Mouse (Mus musculus) kidney, embryonic 16.5 days (tissue): ENCODE results near the gene Rab17. TPM values are rescaled to one million over a fixed set of nuclear protein-coding genes. Genes with fewer than 3 reads are reported as not detected.
A peak's percentile ranks its signal among the peaks of the same experiment; 100 is the strongest.

Experiments used
- ATAC-seq: fragments of 200-750 bp; cut with Nextera tagmentation; 2 replicates; pipeline ENCODE4 v1.8.0; 2017; ENCODE audit warnings: moderate TSS enrichment; ENCODE audit not compliant: low FRiP score, low TSS enrichment
- H3K27ac ChIP-seq: fragments of 300-500 bp; sonication (generic); 2 replicates; pipeline ENCODE4 v1.5.1; 2014; ENCODE audit warnings: low read length
- H3K27me3 ChIP-seq: fragments of 300-500 bp; sonication (generic); 2 replicates; pipeline ENCODE4 v1.6.1; 2014; ENCODE audit warnings: low read length, control low read depth, mixed read lengths; ENCODE audit not compliant: insufficient read depth
- H3K36me3 ChIP-seq: fragments of 300-500 bp; sonication (generic); 2 replicates; pipeline ENCODE4 v1.6.1; 2014; ENCODE audit warnings: low read length, control low read depth, mixed read lengths; ENCODE audit not compliant: insufficient read depth
- H3K4me1 ChIP-seq: fragments of 300-500 bp; sonication (generic); 2 replicates; pipeline ENCODE4 v1.6.1; 2014; ENCODE audit warnings: low read length, control low read depth, mixed read lengths; ENCODE audit not compliant: insufficient read depth
- H3K4me2 ChIP-seq: fragments of 300-500 bp; sonication (generic); replicated peaks from 2 replicates; pipeline ENCODE4 v1.6.1; 2014; ENCODE audit warnings: low read depth, low read length
- H3K4me3 ChIP-seq: fragments of 300-500 bp; sonication (generic); 2 replicates; pipeline ENCODE4 v1.5.1; 2014; ENCODE audit warnings: mild to moderate bottlenecking, low read length
- H3K9ac ChIP-seq: fragments of 300-500 bp; sonication (generic); replicated peaks from 2 replicates; pipeline ENCODE4 v1.6.1; 2014; ENCODE audit warnings: low read length
- H3K9me3 ChIP-seq: fragments of 300-500 bp; sonication (generic); 2 replicates; pipeline ENCODE4 v1.6.1; 2016; ENCODE audit warnings: low read length, control low read depth
- whole genome bisulfite sequencing: fragments of 180-500 bp; shearing (Covaris S2); extraction: QIAGEN DNeasy Blood & Tissue Kit; methylation state at CpG from one replicate; pipeline ENCODE4 v1.1.7; 2014; 5-methylcytosine and 5-hydroxymethylcytosine counted together
- polyA plus RNA-seq: library from polyadenylated mRNA; unstranded; fragments of >200 nt; fragmentation: Nextera tagmentation; extraction: Ambion mirVana; gene quantifications from 2 replicates; pipeline ENCODE4 v1.2.1, GENCODE M21; 2015

The Rab17 gene
- polyA plus RNA-seq, 1 experiment from 2014 or later = 12.0 TPM

GRCm38 (mm10) chr1:90947252-90947651 lies 22.2 kb downstream of the Rab17 start:
- WGBS = 67% methylated on average over 2 of the region's 2 CpGs
- Histone ChIP-seq H3K9ac (no peak overlapping the region), H3K27ac (no peak overlapping the region)

DNA sequence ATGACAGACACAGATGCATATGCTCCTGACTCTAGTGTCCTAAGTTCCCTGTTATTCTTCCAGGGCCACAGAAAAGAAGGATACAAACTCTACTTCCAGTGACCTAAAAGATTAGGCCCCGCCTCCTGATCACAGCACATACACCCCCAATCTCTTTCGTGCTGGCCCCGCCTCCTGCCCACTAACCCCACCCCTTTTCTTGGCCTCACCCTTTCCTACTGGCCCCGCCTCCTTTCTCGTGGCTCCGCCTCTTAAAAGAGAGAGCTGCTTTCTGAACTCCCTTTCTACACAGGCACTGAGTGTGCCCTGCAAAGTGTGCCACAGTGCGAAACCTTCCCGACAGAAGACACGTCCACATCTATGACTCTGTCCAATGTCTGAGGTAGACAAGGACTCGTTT lies 24.3 kb downstream of the Rab17 start:
- no peak overlapping the region for H3K4me2 ChIP-seq
- no peaks in the 10 kb centered on the region for H3K27me3 ChIP-seq
- no peaks in the 10 kb centered on the region for H3K9me3 ChIP-seq
- H3K36me3 ChIP-seq = no peaks in the 10 kb centered on the region
- WGBS = 63% methylated on average over 10 of the region's 10 CpGs
- no peak overlapping the region for H3K9ac ChIP-seq
- no peak overlapping the region for H3K4me3 ChIP-seq
- no peak overlapping the region for H3K27ac ChIP-seq
- no peaks in the 10 kb centered on the region for H3K4me1 ChIP-seq
- ATAC-seq = no peak

More at GRCm38 (mm10) chr1:90947252-90947651, 22.2 kb downstream of the Rab17 start:
- Histone ChIP-seq H3K36me3 (no peaks in the 10 kb centered on the region), H3K4me2 (no peak overlapping the region), H3K4me1 (no peaks in the 10 kb centered on the region), H3K4me3 (no peak overlapping the region), H3K9me3 (no peaks in the 10 kb centered on the region), H3K27me3 (no peaks in the 10 kb centered on the region)
- no peak for ATAC-seq

DNA sequence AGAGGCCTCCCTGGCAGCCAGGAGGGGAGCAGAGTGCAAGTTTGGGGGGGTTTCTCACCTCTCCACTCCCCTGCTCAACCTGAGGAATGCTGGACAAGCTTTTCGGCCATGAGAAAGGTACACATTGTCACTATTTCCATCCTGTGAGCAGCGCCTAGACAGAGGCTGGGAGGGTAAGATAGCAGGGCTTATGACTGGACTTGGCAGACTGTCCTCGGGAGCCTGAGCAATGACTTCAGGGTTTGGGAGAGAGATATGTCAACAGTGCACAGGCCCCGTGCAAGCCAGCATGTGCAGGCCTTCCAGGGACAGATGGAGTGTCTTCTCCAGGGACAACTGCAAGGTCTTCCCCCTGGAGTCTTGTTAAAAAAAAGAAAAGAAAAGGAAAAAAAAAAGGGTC lies 29.5 kb downstream of the Rab17 start:
- 73% methylated on average over 4 of the region's 4 CpGs for WGBS
- no peak overlapping the region for H3K4me3 ChIP-seq
- no peak overlapping the region for H3K4me2 ChIP-seq
- no peak overlapping the region for H3K9ac ChIP-seq
- no peaks in the 10 kb centered on the region for H3K4me1 ChIP-seq
- ATAC-seq = no peak
- no peaks in the 10 kb centered on the region for H3K36me3 ChIP-seq
- H3K27me3 ChIP-seq = no peaks in the 10 kb centered on the region
- no peaks in the 10 kb centered on the region for H3K9me3 ChIP-seq
- H3K27ac ChIP-seq = no peak overlapping the region

DNA sequence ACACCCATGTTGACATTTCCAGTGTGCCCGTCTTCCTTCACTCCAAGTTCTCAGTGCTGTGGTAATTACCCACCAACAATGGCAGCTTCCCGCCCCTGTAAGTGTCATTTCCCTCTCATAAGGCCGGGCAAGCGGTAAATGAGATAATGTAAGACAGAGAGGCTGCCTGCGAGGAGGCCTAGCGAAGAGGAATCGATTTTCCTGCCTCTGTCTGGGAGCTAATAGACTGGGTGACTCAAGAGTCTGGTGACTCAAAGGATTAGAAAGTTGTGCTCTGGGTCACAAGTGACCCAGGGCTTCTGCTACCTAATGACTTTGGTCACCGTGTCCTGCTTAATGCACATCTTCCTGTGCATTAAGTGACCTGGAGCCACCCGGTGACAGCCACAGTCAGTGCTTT lies 32.5 kb downstream of the Rab17 start:
- no peak for ATAC-seq
- WGBS = 54% methylated on average over 9 of the region's 9 CpGs
- Histone ChIP-seq H3K27ac (no peak overlapping the region), H3K4me2 (no peak overlapping the region), H3K9ac (no peak overlapping the region), H3K9me3 (no peaks in the 10 kb centered on the region), H3K4me3 (no peak overlapping the region), H3K4me1 (no peaks in the 10 kb centered on the region), H3K36me3 (no peaks in the 10 kb centered on the region), H3K27me3 (no peaks in the 10 kb centered on the region)

DNA sequence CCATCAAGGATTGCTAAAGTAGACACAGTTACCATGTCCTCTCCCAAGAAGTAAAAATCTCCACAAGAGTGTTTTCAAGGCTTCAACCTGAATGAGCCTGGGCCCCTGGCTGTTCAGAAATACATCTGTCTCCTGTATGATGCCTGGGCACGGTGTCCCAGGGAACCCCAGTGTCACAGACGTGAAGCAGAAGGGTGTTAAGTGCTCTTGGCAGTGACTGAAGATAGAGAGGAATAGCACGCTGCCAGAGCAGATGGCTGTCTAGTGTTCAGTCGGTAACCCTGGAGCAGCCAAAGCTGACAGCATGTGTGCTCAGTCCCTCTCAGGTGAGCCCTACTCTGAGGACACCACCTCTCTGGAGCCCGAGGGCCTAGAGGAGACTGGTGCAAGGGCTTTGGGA lies 36.5 kb downstream of the Rab17 start:
- Histone ChIP-seq H3K9ac (no peak overlapping the region), H3K4me1 (peaks cover 4% of the 10 kb centered on the region), H3K27me3 (no peaks in the 10 kb centered on the region), H3K36me3 (no peaks in the 10 kb centered on the region), H3K9me3 (no peaks in the 10 kb centered on the region), H3K4me3 (no peak overlapping the region), H3K27ac (no peak overlapping the region), H3K4me2 (no peak overlapping the region)
- WGBS = 82% methylated on average over 5 of the region's 5 CpGs
- ATAC-seq = no peak

DNA sequence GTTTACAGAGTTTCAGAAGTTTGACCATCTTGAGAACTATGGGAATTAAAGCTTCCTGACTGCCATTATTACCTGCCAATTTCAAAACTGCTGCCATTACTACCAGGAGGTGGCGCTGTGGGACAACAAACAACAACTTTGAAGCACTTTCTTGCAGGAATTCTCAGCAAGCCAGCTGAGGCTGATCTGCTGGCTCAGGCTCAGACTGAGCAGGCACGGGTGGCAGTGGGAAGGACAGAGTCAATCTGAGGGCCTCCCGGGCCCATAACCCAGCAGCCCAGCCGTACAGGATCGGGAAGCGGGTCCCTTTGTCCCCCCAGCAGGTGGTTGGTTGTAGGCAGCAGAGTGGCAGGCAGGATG lies 40.9 kb downstream of the Rab17 start:
- no peak overlapping the region for H3K9ac ChIP-seq
- WGBS = 4% methylated on average over 6 of the region's 6 CpGs
- no peak overlapping the region for H3K27ac ChIP-seq
- H3K4me3 ChIP-seq = peak overlapping the region; percentile 37
- H3K4me2 ChIP-seq = peak overlapping the region; percentile 64
- H3K9me3 ChIP-seq = no peaks in the 10 kb centered on the region
- no peaks in the 10 kb centered on the region for H3K36me3 ChIP-seq
- ATAC-seq = 0 out of 2 replicates have a peak, but pooled peaks have one; percentile 69
- H3K4me1 ChIP-seq = peaks cover 11% of the 10 kb centered on the region
- H3K27me3 ChIP-seq = no peaks in the 10 kb centered on the region

- Histone ChIP-seq H3K4me3 (peak overlapping the region; percentile 37), H3K9ac (peak overlapping the region; percentile 48), H3K27me3 (no peaks in the 10 kb centered on the region), H3K27ac (no peak overlapping the region), H3K36me3 (no peaks in the 10 kb centered on the region), H3K9me3 (no peaks in the 10 kb centered on the region), H3K4me1 (peaks cover 11% of the 10 kb centered on the region), H3K4me2 (peak overlapping the region; percentile 64)
- 2% methylated on average over 23 of the region's 23 CpGs for WGBS
- ATAC-seq = peak; percentile 63; the same call in 1 of the 2 replicates
Measured at GRCm38 (mm10) chr1:90927929-90928574, 41.4 kb downstream of the Rab17 start.

DNA sequence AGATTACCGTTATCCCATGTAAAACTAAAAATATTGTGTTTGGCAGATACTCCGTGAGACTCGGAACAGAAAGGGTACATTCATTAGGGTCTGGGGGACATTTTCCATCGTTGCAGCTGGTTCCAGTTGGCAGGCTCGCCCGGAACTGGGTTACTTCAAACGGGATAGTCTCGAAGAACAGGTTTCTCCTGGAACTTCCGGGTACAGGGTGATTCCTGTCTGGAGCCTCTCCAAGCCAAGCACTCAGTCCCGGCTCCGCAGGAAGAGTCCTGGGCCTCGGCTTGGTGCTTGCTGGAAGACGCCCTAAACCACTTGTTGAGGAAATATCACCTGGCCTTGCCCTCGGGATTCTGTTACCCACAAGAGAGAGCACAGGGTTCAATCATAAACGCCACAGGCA lies 42.2 kb downstream of the Rab17 start:
- 31% methylated on average over 15 of the region's 15 CpGs for WGBS
- H3K4me1 ChIP-seq = peaks cover 11% of the 10 kb centered on the region
- ATAC-seq = 0 out of 2 replicates have a peak, but pooled peaks have one; percentile 36
- no peaks in the 10 kb centered on the region for H3K9me3 ChIP-seq
- H3K4me3 ChIP-seq = no peak overlapping the region
- H3K27ac ChIP-seq = no peak overlapping the region
- no peak overlapping the region; the same call in 1 of the 2 replicates for H3K4me2 ChIP-seq
- no peaks in the 10 kb centered on the region for H3K27me3 ChIP-seq
- H3K9ac ChIP-seq = no peak overlapping the region
- no peaks in the 10 kb centered on the region for H3K36me3 ChIP-seq

DNA sequence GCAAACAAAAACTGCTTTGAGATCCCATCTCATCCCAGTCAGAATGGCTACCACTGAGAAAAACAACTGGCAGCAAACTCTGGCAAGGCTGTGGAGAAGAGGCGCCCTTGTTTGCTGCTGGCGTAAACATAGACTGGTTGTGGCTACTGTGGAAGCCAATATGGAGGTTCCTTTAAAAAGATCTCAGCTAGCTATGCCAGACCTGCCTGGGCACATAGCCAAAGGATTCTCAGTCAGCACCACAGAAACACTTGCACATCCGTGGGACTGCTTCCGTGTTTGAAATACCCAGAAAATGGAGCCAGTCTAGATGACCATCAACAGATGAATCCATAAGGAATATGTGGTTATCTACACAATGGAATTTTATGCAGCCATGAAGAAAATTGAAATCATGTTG lies 43.4 kb downstream of the Rab17 start:
- Histone ChIP-seq H3K4me2 (no peak overlapping the region), H3K36me3 (no peaks in the 10 kb centered on the region), H3K9ac (no peak overlapping the region), H3K27me3 (no peaks in the 10 kb centered on the region), H3K9me3 (no peaks in the 10 kb centered on the region), H3K4me1 (peaks cover 11% of the 10 kb centered on the region), H3K4me3 (no peak overlapping the region), H3K27ac (no peak overlapping the region)
- ATAC-seq = no peak
- 88% methylated on average over 4 of the region's 4 CpGs for WGBS

- no peak overlapping the region for H3K27ac ChIP-seq
- no peak for ATAC-seq
- no peaks in the 10 kb centered on the region for H3K36me3 ChIP-seq
- no peaks in the 10 kb centered on the region for H3K4me1 ChIP-seq
- no peak overlapping the region for H3K4me3 ChIP-seq
- H3K9me3 ChIP-seq = peaks cover 10% of the 10 kb centered on the region; the same call in 1 of the 2 replicates
- no peak overlapping the region for H3K4me2 ChIP-seq
- WGBS = 81% methylated on average over 9 of the region's 9 CpGs
- no peak overlapping the region for H3K9ac ChIP-seq
- H3K27me3 ChIP-seq = no peaks in the 10 kb centered on the region
Measured at GRCm38 (mm10) chr1:90921687-90922086, 47.8 kb downstream of the Rab17 start.
